Mouse (Mus musculus): ENCODE measurements around the gene Ddi2.

The Ddi2 gene

DNA sequence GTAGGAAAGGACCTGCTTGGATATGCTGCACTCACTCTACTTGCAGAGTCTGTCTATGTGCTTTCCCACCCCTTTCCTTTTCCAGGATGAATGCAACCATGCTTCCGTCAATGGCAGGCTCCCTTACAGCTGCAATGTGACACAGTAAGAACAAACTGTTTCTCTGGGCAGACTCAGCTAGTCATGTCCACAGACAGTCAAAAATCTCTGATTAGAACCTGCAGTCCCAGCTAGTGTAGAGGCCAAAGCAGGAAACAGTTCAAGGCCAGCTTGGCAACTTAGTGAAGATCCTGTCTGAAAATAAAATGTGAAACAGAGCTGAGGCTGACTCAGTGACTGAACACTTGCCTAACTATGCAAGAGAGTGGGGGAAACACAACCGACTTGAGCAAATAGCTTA lies 18.6 kb downstream of the Ddi2 start:
- in situ Hi-C loops (cut with MboI, MseI): no loop called here

DNA sequence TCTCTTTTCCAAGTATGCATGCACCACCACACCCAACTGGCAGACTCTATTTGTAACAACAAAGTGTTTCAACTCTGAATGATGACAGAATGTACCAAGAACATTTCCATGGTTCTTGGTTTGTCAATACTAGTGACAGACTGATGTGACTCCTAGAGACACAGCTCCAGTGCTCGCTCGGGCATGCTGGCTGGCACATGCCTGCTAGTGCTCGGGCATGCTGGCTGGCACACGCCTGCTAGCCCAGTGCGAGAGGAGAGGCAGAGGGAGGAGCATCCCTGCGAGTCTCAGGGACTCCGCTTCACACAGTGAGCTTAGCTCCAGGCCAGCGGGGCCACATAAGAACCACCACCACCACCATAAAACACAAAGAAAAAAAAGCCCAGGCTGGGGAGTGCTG lies 28.5 kb downstream of the Ddi2 start:
- in situ Hi-C loops (cut with MboI, MseI): no loop called here

DNA sequence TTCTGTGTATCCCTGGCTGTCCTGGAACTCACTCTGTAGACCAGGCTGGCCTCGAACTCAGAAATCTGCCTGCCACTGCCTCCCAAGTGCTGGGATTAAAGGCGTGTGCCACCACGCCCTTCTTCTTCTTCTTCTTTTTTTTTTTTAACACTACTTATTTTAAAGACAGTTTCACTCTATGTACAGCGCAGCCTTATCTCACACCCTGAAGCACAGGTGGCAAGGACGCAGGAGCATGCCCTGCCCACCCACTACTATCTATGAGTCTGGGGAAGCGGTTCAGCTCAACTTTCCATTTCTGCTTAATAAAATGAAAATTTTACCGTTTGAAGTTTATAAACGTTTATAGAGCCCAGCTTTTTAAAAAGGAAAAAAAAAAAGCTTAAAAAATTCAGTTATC lies 34.7 kb downstream of the Ddi2 start:
- in situ Hi-C loops (cut with MboI, MseI): no loop called here

DNA sequence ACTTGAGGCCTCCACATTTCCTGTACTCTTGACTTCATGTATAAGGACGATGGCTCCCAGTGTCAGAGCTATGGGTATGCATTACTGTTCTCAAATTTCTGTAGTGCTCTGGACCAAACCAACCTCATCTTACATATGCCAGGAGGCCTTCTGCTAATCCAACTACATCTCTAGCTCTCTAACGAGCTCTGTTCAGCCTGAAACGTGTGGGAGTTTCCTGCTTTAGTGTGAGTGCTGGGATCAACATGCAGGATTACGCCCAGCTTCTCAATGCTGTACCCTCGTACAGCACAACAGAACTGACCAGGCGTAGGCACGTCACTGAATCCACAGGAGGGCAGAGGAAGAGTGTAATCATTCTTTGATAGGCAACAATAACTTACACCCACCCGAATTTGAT lies 36.7 kb downstream of the Ddi2 start:
- in situ Hi-C loops (cut with MboI, MseI): no loop called here

DNA sequence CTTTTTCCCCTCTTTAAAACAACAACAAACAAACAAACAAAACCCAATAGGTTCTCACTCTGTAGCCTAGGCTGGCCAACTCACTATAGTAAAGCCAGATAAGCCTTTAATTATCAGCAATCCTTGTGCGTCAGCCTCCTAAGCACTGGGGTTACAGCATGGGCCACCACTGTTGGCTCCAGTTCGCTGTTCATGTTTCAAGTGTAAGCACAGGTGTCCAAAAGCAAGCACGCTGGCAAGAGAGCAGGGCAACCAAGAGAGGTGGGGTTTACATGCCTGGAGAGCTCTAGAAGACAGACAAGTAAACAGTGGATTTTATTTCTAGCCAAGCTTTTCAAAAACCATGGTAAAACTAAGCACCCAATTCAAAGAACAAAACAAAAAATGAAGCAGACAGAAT lies 37.1 kb downstream of the Ddi2 start:
- in situ Hi-C loops (cut with MboI, MseI): no loop called here

DNA sequence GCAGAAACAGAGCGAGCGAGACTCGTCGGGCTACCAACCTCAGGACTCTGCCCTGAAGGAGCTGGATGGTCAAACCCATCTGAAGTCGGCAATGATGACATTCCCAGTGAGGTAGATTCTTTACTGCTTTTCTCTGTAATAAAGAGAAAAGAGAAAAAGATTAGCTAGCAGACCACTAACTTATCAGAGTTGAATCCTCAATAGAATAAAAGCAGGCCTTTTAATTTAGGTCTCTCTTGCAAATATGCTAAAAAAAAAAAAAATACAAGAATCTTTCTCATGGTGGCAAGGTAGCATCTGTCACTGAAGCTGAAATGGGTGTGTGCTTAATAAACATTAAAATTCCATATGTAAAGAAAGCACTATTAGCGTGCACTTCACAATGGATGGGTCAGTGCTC lies 37.7 kb downstream of the Ddi2 start, which contains the start of gene Rsc1a1:
Rsc1a1 (minus strand) TSS at position 101 of the 400 bp plus-strand sequence.
- in situ Hi-C loops (cut with MboI, MseI): no loop called here

DNA sequence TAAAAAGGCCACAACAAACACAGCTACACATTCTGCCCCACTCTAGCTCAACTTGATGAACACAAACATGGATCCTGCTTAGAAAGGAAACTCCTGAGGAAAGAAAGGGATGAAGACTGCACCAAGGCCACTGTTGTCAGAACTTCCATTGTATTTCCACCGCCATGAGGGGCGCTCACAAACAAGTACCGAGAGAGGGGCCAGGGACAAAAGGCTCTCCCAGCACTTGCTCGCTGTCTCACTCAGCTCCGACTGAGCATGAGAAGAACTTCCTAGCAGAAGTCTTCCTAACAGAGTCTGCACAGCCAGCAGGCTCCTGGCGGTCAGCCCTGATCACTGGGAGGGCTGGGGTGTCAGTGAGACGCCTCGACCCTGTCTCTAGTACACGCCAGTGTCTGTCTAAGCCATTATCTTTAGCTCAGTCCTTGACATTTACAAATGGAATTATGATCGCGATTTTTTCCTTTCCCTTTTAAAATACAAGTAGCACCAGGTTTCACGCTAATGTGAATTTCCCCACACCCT lies 40.5 kb downstream of the Ddi2 start:
- in situ Hi-C loops (cut with MboI, MseI): loop anchor here (5.0 kb wide), 1 partner anchor 90 kb away; no protein-coding TSS in a partner anchor

DNA sequence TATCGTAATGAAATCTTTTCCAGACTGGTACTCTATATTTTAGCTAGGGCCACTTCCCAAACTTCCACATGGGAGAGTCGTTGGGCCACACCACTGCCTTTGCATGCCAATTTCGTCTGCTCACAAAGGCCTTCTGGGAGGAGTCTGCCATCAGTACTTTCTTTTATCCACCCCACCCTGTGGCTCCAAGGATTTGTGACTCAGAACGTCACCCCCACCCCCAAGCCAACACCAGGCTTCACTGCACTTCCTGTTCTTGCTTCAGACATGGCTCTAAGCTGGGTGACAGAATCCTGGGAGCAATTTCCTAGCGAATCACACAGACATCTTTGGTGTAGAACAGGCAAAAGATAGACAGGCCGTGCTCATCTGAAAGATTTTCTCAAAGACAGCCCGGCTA lies 41.5 kb downstream of the Ddi2 start:
- in situ Hi-C loops (cut with MboI, MseI): loop anchor here (5.0 kb wide), 1 partner anchor 91 kb away; no protein-coding TSS in a partner anchor

DNA sequence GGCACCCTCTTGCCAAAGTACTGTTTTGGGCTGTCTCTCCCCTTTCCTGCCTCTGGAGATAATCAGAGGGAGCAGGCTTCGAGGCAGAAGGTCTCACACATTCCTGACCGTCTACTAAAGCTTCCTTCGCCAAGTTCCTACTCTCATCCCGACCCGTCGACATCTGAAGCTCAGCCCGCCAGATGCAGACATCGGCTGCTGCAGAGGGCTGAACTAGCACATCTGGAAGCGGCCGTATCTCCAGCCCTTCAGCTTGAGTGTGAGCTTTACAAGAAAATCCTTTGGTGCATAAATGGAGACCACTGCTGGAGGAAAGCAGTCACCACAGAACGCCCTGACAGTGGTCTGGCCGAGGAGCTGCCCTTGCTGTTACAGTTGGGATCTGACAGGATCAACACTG lies 42.3 kb downstream of the Ddi2 start:
- in situ Hi-C loops (cut with MboI, MseI): loop anchor here (5.0 kb wide), 1 partner anchor 91 kb away; no protein-coding TSS in a partner anchor

DNA sequence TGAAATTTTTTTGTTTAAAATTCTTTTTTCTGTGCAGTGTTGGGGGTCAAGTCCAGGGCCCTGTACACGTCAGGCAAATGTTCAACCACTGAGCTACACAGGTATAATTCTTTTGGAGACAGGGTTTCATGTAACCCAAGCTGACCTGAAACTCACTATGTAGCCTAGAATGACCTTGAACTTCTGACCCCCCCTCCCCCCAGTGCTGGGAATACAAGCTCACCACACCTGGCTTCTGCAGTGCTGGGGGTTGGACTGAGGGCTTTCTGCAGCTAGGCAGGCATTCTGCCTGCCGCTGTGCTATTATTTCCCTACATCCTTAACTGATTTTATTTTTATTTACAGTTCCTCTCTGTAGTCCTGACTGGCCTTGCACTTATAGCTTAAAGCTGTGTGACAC lies 44.2 kb downstream of the Ddi2 start:
- in situ Hi-C loops (cut with MboI, MseI): no loop called here

DNA sequence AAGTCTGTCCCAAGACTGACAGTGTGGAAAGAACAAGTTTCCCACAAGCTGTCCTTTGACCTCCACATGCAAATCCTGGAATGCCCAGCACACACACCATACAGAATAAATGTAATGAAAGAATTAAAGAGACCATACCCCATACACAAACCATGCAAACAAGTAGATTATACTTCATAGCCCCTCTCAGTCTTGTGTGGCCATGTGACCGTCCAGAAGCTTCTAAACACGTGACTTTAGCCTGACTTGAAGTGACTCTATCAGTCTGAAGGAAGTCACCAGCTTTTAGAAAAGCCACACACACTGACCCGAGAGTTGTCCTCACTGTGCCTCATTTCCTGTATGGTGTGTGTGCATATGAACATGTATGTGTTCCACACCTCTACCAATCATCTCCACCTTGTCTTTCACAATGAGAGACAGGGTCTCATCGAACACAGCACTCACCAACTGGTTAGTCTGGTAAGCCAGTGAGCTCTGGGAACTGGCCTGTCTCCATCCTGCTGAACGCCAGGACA lies 46.7 kb downstream of the Ddi2 start:
- in situ Hi-C loops (cut with MboI, MseI): no loop called here

DNA sequence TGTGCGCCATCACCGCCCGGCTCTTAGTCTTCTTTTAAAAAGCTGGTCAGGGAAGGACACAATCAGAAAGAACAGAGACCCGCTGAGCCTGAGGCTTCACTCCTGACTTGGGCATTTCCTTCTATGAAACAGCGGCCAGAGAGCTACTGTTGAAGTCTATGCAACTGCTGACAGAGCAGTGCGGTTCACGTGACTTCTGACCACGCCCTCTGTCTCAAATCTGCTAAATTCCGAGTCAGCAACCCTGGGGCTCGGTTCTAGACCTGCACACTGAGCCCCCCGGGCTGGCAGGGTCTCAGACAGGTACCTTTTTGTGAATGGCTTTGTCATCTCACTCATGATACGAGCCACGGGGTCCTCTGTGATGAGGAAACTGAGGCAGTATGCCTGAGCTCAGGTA lies 50.9 kb downstream of the Ddi2 start:
- in situ Hi-C loops (cut with MboI, MseI): no loop called here

DNA sequence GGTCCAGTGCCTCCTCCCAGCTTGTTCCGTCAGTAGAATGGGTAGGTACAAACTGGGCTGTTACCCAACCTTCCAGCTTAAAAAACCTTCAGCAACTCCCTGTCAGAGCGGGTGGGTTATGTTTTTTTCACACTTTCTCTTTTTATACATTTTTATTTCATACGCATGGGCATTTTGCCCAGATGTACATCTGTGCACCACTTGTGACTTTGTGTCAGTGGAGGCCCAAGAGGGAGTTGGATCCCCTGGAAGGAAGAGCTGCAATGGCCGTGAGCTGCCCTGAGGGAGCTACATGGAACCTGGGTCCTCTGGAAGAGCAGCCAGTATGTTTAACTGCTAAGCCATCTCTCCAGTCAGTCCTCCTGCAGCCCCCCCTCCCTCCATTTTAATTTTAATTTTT lies 51.8 kb downstream of the Ddi2 start:
- in situ Hi-C loops (cut with MboI, MseI): no loop called here

DNA sequence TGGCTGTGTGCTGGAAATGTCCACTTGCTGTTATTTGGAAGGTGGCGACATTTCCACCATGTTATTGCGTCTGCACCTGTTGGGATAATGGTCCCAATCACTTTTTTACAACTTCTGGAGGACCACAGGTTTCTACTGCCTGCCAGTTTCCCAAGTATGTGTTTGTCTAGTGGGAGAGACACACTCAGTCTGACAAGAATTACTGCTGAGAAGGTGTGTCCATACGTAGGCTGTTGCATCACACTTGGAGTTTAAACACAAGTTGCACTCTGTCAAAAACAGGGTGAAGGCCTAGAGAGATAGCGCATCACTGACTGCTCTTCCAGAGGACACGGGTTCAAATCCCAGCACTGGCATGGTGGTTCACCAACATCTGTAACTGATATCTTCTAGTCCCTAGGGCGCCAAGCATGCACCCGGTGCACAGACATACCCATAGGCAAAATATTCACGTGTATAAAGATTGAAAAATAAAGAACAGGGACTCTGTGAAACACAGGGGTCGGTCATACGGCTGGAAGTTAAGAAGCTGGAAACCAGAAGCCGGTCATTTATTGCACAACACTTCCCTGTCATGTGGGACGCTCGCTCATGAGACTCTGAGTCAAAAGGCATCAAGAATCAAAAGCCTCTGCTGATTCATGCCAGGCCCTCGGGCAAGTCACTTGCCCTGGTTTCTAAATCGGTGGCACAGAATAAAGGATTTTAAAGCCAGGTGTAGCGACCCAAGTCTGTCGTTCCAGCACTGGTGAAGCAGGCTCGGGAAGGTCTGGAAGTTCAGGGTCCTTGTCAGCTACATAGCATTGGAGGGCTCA lies 53.1 kb downstream of the Ddi2 start:
- in situ Hi-C loops (cut with MboI, MseI): no loop called here

DNA sequence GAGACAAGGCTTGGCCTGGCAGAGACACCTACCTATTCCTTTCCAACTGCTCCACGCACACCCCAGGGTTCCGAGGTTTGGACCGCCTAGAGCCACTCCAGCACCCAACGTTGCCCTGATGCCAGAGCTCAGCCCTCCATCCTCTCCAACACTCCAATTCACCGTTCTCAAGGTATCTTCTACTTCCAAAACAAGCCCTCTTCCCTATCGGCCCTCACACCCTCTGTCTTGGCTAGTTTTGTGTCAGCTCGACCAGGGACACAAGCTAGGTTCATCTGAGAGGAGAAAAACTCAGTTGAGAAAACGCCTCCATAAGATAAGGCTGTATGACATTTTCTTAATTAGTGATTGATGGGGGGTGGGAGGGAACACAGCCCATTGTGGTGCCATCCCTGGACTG lies 58.4 kb downstream of the Ddi2 start, which contains the start of gene Plekhm2:
Plekhm2 (minus strand) TSS at position 101 of the 400 bp plus-strand sequence.
- in situ Hi-C loops (cut with MboI, MseI): no loop called here

DNA sequence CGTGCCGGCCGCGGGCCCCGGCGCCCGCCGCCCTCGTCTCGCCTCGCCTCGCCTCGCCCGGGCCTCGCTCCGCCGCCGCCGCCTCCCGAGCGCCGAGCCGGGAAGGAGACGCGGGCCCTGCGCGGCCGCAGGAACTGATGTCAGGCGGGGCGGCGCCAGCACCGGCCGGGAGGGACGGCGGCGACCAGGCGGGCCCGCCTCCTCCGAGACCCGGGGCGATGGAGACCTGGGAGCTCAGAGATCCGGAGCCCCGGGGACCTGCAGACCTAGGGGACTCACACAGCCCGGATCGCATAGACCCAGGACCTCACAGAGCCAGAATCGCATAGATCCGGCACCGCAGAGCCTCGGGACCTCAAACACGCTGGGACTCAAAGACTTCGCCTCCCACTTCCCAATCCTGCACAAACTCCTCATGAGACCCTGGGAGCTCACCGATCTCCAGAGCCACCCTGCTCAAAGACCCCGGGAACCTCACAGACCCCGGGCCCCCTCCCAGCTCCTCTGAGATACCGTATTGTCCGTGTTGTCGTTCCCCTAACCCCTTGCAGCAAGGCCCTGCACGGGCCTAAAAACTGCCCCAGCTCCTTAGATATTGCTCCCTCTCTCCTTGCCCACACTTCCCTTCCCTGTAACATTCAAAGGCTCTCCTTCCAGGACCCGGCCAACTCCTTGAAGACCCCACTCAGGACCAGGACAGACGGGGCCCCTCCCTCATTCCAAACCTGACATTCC lies 59.0 kb downstream of the Ddi2 start:
- in situ Hi-C loops (cut with MboI, MseI): no loop called here

DNA sequence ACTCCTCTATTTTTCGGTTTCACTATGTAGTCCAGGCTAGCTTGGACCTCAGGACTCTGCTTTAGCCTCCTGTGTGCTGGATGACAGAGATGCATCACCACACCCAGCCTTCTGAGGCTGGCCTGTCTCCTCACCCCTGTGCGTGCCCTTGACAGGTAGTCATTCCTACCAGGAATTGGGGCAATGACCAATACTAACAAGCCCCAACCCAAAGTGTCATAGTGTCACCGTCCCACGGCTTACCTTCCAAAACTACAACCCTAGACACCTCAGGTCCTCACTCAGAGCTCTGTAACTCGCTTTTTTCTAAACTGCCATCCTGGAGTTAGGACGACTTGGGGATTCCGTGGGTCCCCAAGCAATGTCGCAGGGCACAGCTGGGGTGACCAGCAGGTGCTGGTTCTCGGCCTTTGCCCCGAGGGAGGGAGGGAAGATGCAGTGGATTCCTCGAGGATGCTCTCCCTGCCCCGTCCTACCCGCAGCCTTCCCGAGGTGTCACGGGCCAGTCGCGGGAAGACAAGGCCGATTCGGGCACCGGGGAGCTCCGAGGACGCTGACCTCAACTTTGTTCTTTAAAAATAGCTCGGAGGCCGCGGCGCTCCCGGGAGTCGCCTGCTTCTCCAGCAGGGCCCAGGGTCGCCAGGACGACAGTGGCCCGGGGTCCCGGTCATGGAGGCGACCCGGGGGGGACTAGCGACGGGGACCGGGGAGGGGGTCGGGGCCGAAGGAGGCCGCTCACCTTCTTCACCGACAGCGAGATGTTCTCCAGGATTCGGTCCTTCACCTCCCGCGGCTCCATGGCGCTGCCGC lies 59.9 kb downstream of the Ddi2 start:
- in situ Hi-C loops (cut with MboI, MseI): no loop called here

DNA sequence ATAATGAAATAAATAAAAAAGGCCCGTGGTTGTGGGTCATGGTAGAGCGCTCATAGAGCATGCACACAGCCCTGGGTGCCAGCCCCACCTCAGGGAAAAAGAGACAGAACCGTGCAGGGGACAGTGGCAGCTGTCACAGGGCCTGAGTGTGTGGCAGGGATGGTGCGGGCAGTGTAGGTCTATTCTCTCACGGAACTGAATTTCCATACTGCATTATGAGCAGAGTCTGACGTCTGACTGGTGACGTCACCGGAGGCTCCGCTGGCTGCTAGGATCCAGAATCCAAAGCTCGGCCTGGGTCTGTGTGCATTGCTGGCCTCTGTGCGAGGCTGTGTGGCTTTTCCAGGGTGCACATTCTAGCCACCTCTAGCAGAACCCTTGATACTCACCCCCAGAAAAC lies 62.3 kb downstream of the Ddi2 start:
- in situ Hi-C loops (cut with MboI, MseI): no loop called here

DNA sequence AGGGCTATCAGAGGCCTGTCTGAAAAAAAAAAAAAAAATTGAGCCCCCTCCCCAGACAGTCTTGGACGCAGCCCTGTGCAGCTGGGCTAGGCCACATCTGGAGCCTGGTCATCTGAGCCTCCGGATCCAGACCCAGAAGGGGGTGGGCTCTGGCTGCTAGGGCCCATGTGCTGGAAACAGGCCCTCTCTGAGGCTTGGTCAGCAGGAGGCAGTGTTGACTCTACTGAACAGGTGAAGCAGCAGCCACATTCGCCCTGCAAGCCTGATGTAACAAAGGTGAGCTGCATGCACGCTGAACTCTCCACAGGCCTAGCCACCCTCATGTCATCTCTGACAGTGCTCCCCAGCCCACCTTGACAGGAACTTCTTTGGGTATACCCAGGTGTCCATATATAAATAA lies 63.5 kb downstream of the Ddi2 start:
- in situ Hi-C loops (cut with MboI, MseI): no loop called here

DNA sequence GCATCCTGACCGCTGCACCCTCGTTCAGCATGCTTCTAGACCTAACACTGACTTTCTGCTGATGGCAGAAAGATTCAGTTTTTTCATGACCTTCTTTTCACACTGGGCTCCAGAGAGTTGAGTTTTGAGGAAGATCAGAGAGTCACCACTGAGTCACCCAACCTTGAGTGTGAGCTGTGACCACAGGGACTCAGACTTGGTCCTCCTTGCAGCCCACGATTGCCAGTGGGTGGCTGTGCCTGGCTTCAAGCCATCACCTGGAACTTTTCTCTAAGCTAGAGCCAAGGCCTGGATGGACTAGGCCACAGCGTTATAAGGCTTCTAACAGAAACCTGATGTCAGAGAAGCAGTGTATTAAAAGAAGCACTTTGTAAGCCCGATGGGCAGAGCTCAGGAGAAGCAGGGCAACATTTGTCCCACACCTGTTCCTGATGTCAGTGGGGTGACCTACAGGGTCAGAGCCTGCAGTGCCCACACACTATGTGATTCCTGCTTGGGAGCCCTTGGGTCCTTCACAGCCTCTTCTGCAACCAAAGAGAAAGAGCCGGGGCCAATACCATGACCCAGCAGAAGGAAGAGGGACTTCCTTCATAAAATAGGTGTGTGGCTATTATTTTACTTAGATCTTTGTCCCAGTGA lies 64.3 kb downstream of the Ddi2 start:
- in situ Hi-C loops (cut with MboI, MseI): no loop called here

DNA sequence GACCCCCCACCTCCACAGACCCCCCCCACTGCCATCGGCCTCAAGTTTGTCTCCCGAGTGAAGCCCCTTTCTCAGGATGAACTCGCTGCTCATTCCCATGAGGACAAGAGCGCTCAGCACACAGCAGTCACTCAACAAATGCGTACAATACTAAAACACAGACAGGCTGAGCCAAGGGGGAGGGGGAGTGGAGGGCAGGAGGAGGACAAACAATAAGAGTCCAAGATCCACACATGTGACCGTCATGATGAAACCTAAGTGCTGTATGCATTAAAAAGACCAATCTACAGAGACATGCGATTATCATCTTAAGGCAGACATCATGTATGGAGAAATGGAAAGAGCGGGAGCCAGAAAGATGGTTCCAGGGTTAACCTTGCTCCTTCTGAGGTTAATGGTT lies 66.3 kb downstream of the Ddi2 start:
- in situ Hi-C loops (cut with MboI, MseI): no loop called here
